Mouse (Mus musculus) lung, postnatal 14 days (tissue): ENCODE data around the gene Map7d2.

Experiments used
- DNase-seq: peaks from one replicate; pipeline ENCODE4 v3.0.0; 2021

The Map7d2 gene

GRCm38 (mm10) chrX:159509847-159510715 is 95.7 kb downstream of the Map7d2 start:
- DNase-seq: no peak

GRCm38 (mm10) chrX:159510716-159511051 is 96.3 kb downstream of the Map7d2 start:
- no peak for DNase-seq

GRCm38 (mm10) chrX:159515599-159515998 is 101.2 kb downstream of the Map7d2 start:
- no peak for DNase-seq

- no peak for DNase-seq
These were observed 107.4 kb downstream of the Map7d2 start for GRCm38 (mm10) chrX:159521780-159522179.

- no peak for DNase-seq
These were observed 108.3 kb downstream of the Map7d2 start for GRCm38 (mm10) chrX:159522651-159523050.

- DNase-seq: no peak
These were observed 112.0 kb downstream of the Map7d2 start, which contains the start of gene Bclaf3 for GRCm38 (mm10) chrX:159526388-159526787. Gene Bclaf3, plus strand, starts transcription at chrX:159526688.

GRCm38 (mm10) chrX:159532427-159532810 is 118.0 kb downstream of the Map7d2 start:
- peak; percentile 96 for DNase-seq

- DNase-seq: no peak
These were observed 118.6 kb downstream of the Map7d2 start for GRCm38 (mm10) chrX:159532811-159533462.

- DNase-seq: no peak
These were observed 127.6 kb downstream of the Map7d2 start for GRCm38 (mm10) chrX:159541936-159542335.

GRCm38 (mm10) chrX:159547093-159547492 is 132.7 kb downstream of the Map7d2 start:
- DNase-seq: no peak
